Mouse (Mus musculus): ENCODE results near the gene Slc38a3. TPM values are rescaled to one million over a fixed set of nuclear protein-coding genes. Genes with fewer than 3 reads are reported as not detected.

Slc38a3 gene
- polyA plus RNA-seq, 1 experiment from 2014 or later: 8.1 TPM

Other genes starting within 250 kb of the Slc38a3 start
- gene Tmem115, start 135.6 kb downstream of the Slc38a3 start, polyA plus RNA-seq (2015; fragmentation: Nextera tagmentation; extraction: Ambion mirVana): 45.0 and 49.4 TPM in 2 replicates
- 31.5 and 33.9 TPM in 2 replicates for gene Cyb561d2, start 127.3 kb downstream of the Slc38a3 start, polyA plus RNA-seq (2015; fragmentation: Nextera tagmentation; extraction: Ambion mirVana)
- gene Nprl2, start 127.3 kb downstream of the Slc38a3 start, polyA plus RNA-seq (2015; fragmentation: Nextera tagmentation; extraction: Ambion mirVana): 44.4 and 46.8 TPM in 2 replicates
- gene Zmynd10, start 122.2 kb downstream of the Slc38a3 start, polyA plus RNA-seq (2015; fragmentation: Nextera tagmentation; extraction: Ambion mirVana): 1.2 and 2.9 TPM in 2 replicates
- gene Rassf1, start 118.0 kb downstream of the Slc38a3 start, polyA plus RNA-seq (2015; fragmentation: Nextera tagmentation; extraction: Ambion mirVana): 61.7 and 63.4 TPM in 2 replicates
- 46.5 and 46.8 TPM in 2 replicates for gene Tusc2, start 106.3 kb downstream of the Slc38a3 start, polyA plus RNA-seq (2015; fragmentation: Nextera tagmentation; extraction: Ambion mirVana)
- 111 and 117 TPM in 2 replicates for gene Hyal2, start 101.6 kb downstream of the Slc38a3 start, polyA plus RNA-seq (2015; fragmentation: Nextera tagmentation; extraction: Ambion mirVana)
- gene Hyal1, start 92.6 kb downstream of the Slc38a3 start, polyA plus RNA-seq (2015; fragmentation: Nextera tagmentation; extraction: Ambion mirVana): 8.6 and 10.5 TPM in 2 replicates
- 16.0 and 19.3 TPM in 2 replicates for gene Naa80, start 90.6 kb downstream of the Slc38a3 start, polyA plus RNA-seq (2015; fragmentation: Nextera tagmentation; extraction: Ambion mirVana)
- gene Hyal3, start 88.7 kb downstream of the Slc38a3 start, polyA plus RNA-seq (2015; fragmentation: Nextera tagmentation; extraction: Ambion mirVana): 1.3 TPM in 2 replicates
- gene Ifrd2, start 81.9 kb downstream of the Slc38a3 start, polyA plus RNA-seq (2015; fragmentation: Nextera tagmentation; extraction: Ambion mirVana): 47.8 and 55.8 TPM in 2 replicates
- gene Sema3b, start 60.3 kb downstream of the Slc38a3 start, polyA plus RNA-seq (2015; fragmentation: Nextera tagmentation; extraction: Ambion mirVana): 21.1 and 22.5 TPM in 2 replicates
- gene Gnai2, start 34.2 kb downstream of the Slc38a3 start, polyA plus RNA-seq (2015; fragmentation: Nextera tagmentation; extraction: Ambion mirVana): 403 and 424 TPM in 2 replicates
- gene Gnat1, start 10.2 kb upstream of the Slc38a3 start, polyA plus RNA-seq (2015; fragmentation: Nextera tagmentation; extraction: Ambion mirVana): 3.9 and 4.6 TPM in 2 replicates
- gene Sema3f, start 40.9 kb upstream of the Slc38a3 start, polyA plus RNA-seq (2015; fragmentation: Nextera tagmentation; extraction: Ambion mirVana): 21.3 and 23.9 TPM in 2 replicates
- gene Rbm5, start 101.5 kb upstream of the Slc38a3 start, polyA plus RNA-seq (2015; fragmentation: Nextera tagmentation; extraction: Ambion mirVana): 194 and 207 TPM in 2 replicates
- gene Rbm6, start 203.7 kb upstream of the Slc38a3 start, polyA plus RNA-seq (2015; fragmentation: Nextera tagmentation; extraction: Ambion mirVana): 79.0 and 82.1 TPM in 2 replicates
- gene Mon1a, start 218.6 kb upstream of the Slc38a3 start, polyA plus RNA-seq (2015; fragmentation: Nextera tagmentation; extraction: Ambion mirVana): 11.5 TPM in 2 replicates
- 2.6 TPM in 2 replicates for gene Mst1r, start 237.3 kb upstream of the Slc38a3 start, polyA plus RNA-seq (2015; fragmentation: Nextera tagmentation; extraction: Ambion mirVana)